Mouse (Mus musculus) liver, embryonic 14.5 days (tissue): ENCODE measurements around the gene Rap1gap2.

Experiments
- CTCF ChIP-seq: IDR thresholded peaks from 2 replicates; pipeline ENCODE4 v1.5.1; 2016; ENCODE audit warnings: antibody characterized with exemption, low read depth, control low read depth
- EP300 ChIP-seq: IDR thresholded peaks from 2 replicates; pipeline ENCODE4 v1.6.1; 2016; ENCODE audit warnings: antibody characterized with exemption, low read depth

GRCm38 (mm10) chr11:74516112-74516511 is 94.6 kb downstream of the Rap1gap2 start:
- TF ChIP-seq CTCF (no peak), EP300 (no peak)
